ENCODE assay signal across 8 mouse cellular contexts in genomic region chr3:95666124-95666844, GRCm38 (mm10). TPM values are rescaled to one million over a fixed set of nuclear protein-coding genes. Genes with fewer than 3 reads are reported as not detected.
A peak's percentile ranks its signal among the peaks of the same experiment; 100 is the strongest.
DNase-seq lines count a peak whose midpoint lies in the region; ATAC-seq lines count a peak whose summit lies in the region.

No protein-coding gene starts in this region.

- H3K9ac ChIP-seq in neural tube, embryonic 15.5 days (replicated peaks), result no peak overlapping the region
- no peak overlapping the region for H3K9ac ChIP-seq in intestine, embryonic 16.5 days (ENCODE audit: low read depth, low read length)

- ATAC-seq in neural tube, embryonic 15.5 days (ENCODE audit: low FRiP score), result no peak
- peak; percentile 60 for ATAC-seq in intestine, embryonic 16.5 days

- peaks cover 88% of the 10 kb centered on the region for H3K79me2 ChIP-seq in macrophage (ENCODE audit: inconsistent target)

- H3K4me2 ChIP-seq in neural tube, embryonic 15.5 days, result no peak overlapping the region
- no peak overlapping the region for H3K4me2 ChIP-seq in intestine, embryonic 16.5 days (ENCODE audit: low read depth, low read length)

- peaks cover 27% of the 10 kb centered on the region for H3K36me3 ChIP-seq in neural tube, embryonic 15.5 days
- no peaks in the 10 kb centered on the region for H3K36me3 ChIP-seq in intestine, embryonic 16.5 days (ENCODE audit: control insufficient read depth, insufficient read depth, low read length)
- no peaks in the 10 kb centered on the region for H3K36me3 ChIP-seq in macrophage (ENCODE audit: inconsistent target)

- no peaks in the 10 kb centered on the region for H3K9me3 ChIP-seq in neural tube, embryonic 15.5 days (replicated peaks)
- H3K9me3 ChIP-seq in intestine, embryonic 16.5 days (ENCODE audit: control insufficient read depth, low read length), result no peaks in the 10 kb centered on the region

- H3K27me3 ChIP-seq in neural tube, embryonic 15.5 days (replicated peaks), result no peaks in the 10 kb centered on the region
- H3K27me3 ChIP-seq in intestine, embryonic 16.5 days (replicated peaks; ENCODE audit: control insufficient read depth, insufficient read depth, low read length), result no peaks in the 10 kb centered on the region

- H3K27ac ChIP-seq in neural tube, embryonic 15.5 days (replicated peaks), result 0 out of 2 replicates have a peak overlapping the region, but pooled peaks have one; percentile 9
- H3K27ac ChIP-seq in intestine, embryonic 16.5 days (ENCODE audit: low read length), result peak overlapping the region; percentile 1; the same call in 1 of the 2 replicates
- H3K27ac ChIP-seq in macrophage, result peak overlapping the region; percentile 84

- no peak overlapping the region for H3K4me3 ChIP-seq in neural tube, embryonic 15.5 days (replicated peaks)
- H3K4me3 ChIP-seq in intestine, embryonic 16.5 days (ENCODE audit: low read length), result no peak overlapping the region
- H3K4me3 ChIP-seq in macrophage (ENCODE audit: inconsistent target), result no peak overlapping the region

- 74% methylated on average over 6 of the region's 6 CpGs for WGBS in neural tube, embryonic 15.5 days
- 18% methylated on average over 6 of the region's 6 CpGs for WGBS in intestine, embryonic 16.5 days
- 76% methylated on average over 6 of the region's 6 CpGs for WGBS in macrophage (ENCODE audit: missing documents)

- H3K4me1 ChIP-seq in neural tube, embryonic 15.5 days, result peaks cover 61% of the 10 kb centered on the region
- H3K4me1 ChIP-seq in intestine, embryonic 16.5 days (ENCODE audit: control insufficient read depth, insufficient read depth, low read length), result peaks cover 54% of the 10 kb centered on the region

- DNase-seq in neural tube, embryonic 10.5 days (ENCODE audit: extremely low spot score, low spot score), result no peak
- peak; percentile 87 for DNase-seq in c-Kit-positive CD71-positive TER-119-positive erythroid progenitor cells, embryonic 14.5 days (ENCODE audit: low spot score)
- no peak for DNase-seq in layer of hippocampus, postnatal 36 days
- DNase-seq in cerebellum, postnatal 36 days, result no peak
- DNase-seq in gastrocnemius, postnatal 25 days, result no peak

RNA-seq across cellular contexts. Expression of gene Mcl1, which starts 7.7 kb away (rescaled TPM):
- 41.4 and 42.0 TPM in 2 replicates for polyA plus RNA-seq in neural tube, embryonic 15.5 days (2015; fragmentation: Nextera tagmentation; extraction: Ambion mirVana)
- 14.7 and 17.0 TPM in 2 replicates for polyA plus RNA-seq in intestine, embryonic 16.5 days (2015; fragmentation: Nextera tagmentation; extraction: Ambion mirVana)
- 1,000 to 10,000 TPM in 10 of 26 experiments, 100 to 1,000 TPM in 16; 471 to 2,042 (median 842) TPM for total RNA-seq in macrophage (2018; cell fraction: chromatin; rRNA removed)
- total RNA-seq in macrophage (2018; cell fraction: cytosol; rRNA removed), result 1,000 to 10,000 TPM in 4 of 26 experiments, 100 to 1,000 TPM in 22; 492 to 1,133 (median 611) TPM
- 1,000 to 10,000 TPM in 21 of 26 experiments, 100 to 1,000 TPM in 5; 701 to 2,394 (median 1,238) TPM for total RNA-seq in macrophage (2018; cell fraction: nucleus; rRNA removed)
- 251 to 507 TPM (median 488 TPM) in 3 replicates for polyA plus RNA-seq in macrophage (2018)
- 10 to 100 TPM; 60.8 to 61.3 TPM for total RNA-seq in layer of hippocampus, postnatal 36 days (2021)
- 100 to 1,000 TPM; 111 to 133 TPM for total RNA-seq in gastrocnemius, postnatal 25 days (2021)

RNA-seq across cellular contexts. Expression of gene Adamtsl4, which starts 21.4 kb away (rescaled TPM):
- 1.3 and 1.6 TPM in 2 replicates for polyA plus RNA-seq in neural tube, embryonic 15.5 days (2015; fragmentation: Nextera tagmentation; extraction: Ambion mirVana)
- 2.5 and 3.2 TPM in 2 replicates for polyA plus RNA-seq in intestine, embryonic 16.5 days (2015; fragmentation: Nextera tagmentation; extraction: Ambion mirVana)
- 1 to 10 TPM in 21 of 26 experiments, under 1 TPM in 5; 0.40 to 8.2 (median 3.2) TPM for total RNA-seq in macrophage (2018; cell fraction: chromatin; rRNA removed)
- total RNA-seq in macrophage (2018; cell fraction: cytosol; rRNA removed), result 1 to 10 TPM in 13 of 26 experiments, under 1 TPM in 13; 0.22 to 4.1 (median 1.2) TPM
- 1 to 10 TPM in 21 of 26 experiments, under 1 TPM in 5; 0.21 to 9.6 (median 2.3) TPM for total RNA-seq in macrophage (2018; cell fraction: nucleus; rRNA removed)
- polyA plus RNA-seq in macrophage (2018), result 0.38 to 3.1 TPM (median 1.9 TPM) in 3 replicates
- total RNA-seq in layer of hippocampus, postnatal 36 days (2021), result 1 to 10 TPM; 5.0 to 5.1 TPM
- total RNA-seq in gastrocnemius, postnatal 25 days (2021), result 10 to 100 TPM; 21.3 to 37.2 TPM

RNA-seq across cellular contexts. Expression of gene Ensa, which starts 41.5 kb away (rescaled TPM):
- 102 and 109 TPM in 2 replicates for polyA plus RNA-seq in neural tube, embryonic 15.5 days (2015; fragmentation: Nextera tagmentation; extraction: Ambion mirVana)
- polyA plus RNA-seq in intestine, embryonic 16.5 days (2015; fragmentation: Nextera tagmentation; extraction: Ambion mirVana), result 67.3 and 69.9 TPM in 2 replicates
- total RNA-seq in macrophage (2018; cell fraction: chromatin; rRNA removed), result 100 to 1,000 TPM; 114 to 467 (median 312) TPM
- total RNA-seq in macrophage (2018; cell fraction: cytosol; rRNA removed), result 100 to 1,000 TPM in 22 of 26 experiments, 10 to 100 TPM in 4; 85.2 to 121 (median 110) TPM
- 100 to 1,000 TPM; 134 to 367 (median 267) TPM for total RNA-seq in macrophage (2018; cell fraction: nucleus; rRNA removed)
- 79.1 to 122 TPM (median 121 TPM) in 3 replicates for polyA plus RNA-seq in macrophage (2018)
- 100 to 1,000 TPM; 310 TPM for total RNA-seq in layer of hippocampus, postnatal 36 days (2021)
- 10 to 100 TPM; 92.1 to 93.9 TPM for total RNA-seq in gastrocnemius, postnatal 25 days (2021)

Comparison
In these comparisons a context has a peak if more than half of its experiments do, and no peak if none do; other contexts are left out.
1. H3K27ac ChIP-seq: peak in every context shown above with its lines; median percentile 84 in macrophage; 9 in neural tube, embryonic 15.5 days; 1 in intestine, embryonic 16.5 days.